Mouse (Mus musculus) layer of hippocampus, postnatal 25 days (tissue): Measurements from ENCODE around the gene Ctps2. TPM values are rescaled to one million over a fixed set of nuclear protein-coding genes. Genes with fewer than 3 reads are reported as not detected.

Experiments
- DNase-seq, 2 experiments: peaks; one replicate each; pipeline ENCODE4 v3.0.0; 2022; ENCODE audit warnings: mixed read lengths in 2 of 2, low spot score in 1 of 2; ENCODE audit errors: extremely low spot score in 1 of 2
- microRNA-seq, 2 experiments: library from miRNA; unstranded; fragments of <30 nt; microRNA quantifications; one replicate each; pipeline ENCODE4 v1.2.0; 2021
- total RNA-seq, 2 experiments: library from RNA; stranded (reverse); gene quantifications; 2 replicates each; pipeline ENCODE4 v1.2.3; 2021

Gene Ctps2
- total RNA-seq, 2 experiments from 2014 or later = 47.2 to 57.9 TPM

GRCm38 (mm10) chrX:162967456-162967855, 66.4 kb downstream of the Ctps2 start:
- no peak for DNase-seq

GRCm38 (mm10) chrX:162976194-162976593, 75.2 kb downstream of the Ctps2 start:
- DNase-seq = no peak

- no peak for DNase-seq
Measured at GRCm38 (mm10) chrX:162986876-162987495, 85.9 kb downstream of the Ctps2 start.

GRCm38 (mm10) chrX:162991396-162991795, 90.4 kb downstream of the Ctps2 start:
- DNase-seq = no peak

GRCm38 (mm10) chrX:162992121-162992520, 91.1 kb downstream of the Ctps2 start:
- DNase-seq = no peak

- DNase-seq = no peak
Measured at GRCm38 (mm10) chrX:163027864-163028263, 126.8 kb downstream of the Ctps2 start.

GRCm38 (mm10) chrX:163038767-163039166, 137.7 kb downstream of the Ctps2 start:
- no peak for DNase-seq

- DNase-seq = no peak
Measured at GRCm38 (mm10) chrX:163042771-163043170, 141.7 kb downstream of the Ctps2 start.

- DNase-seq = no peak
Measured at GRCm38 (mm10) chrX:163063936-163064335, 162.9 kb downstream of the Ctps2 start.

Small RNAs within 50 kb of the gene (microRNA-seq; reads per million reads assigned to microRNA genes)
- gene Mir3473a = 0 reads per million in 2 experiments

Other genes with a start within 250 kb of the Ctps2 start
- gene Rbbp7, start 140.8 kb upstream of the Ctps2 start, total RNA-seq = 100 to 1,000 TPM; 145 to 159 TPM
- gene Txlng, start 71.8 kb upstream of the Ctps2 start, total RNA-seq = 10 to 100 TPM; 20.1 to 21.9 TPM
- 10 to 100 TPM; 30.0 to 30.1 TPM for gene Syap1, start 12.8 kb upstream of the Ctps2 start, total RNA-seq
- not detected for gene S100g, start 63.4 kb downstream of the Ctps2 start, total RNA-seq